Mouse (Mus musculus) natural killer cell, adult 2 months (primary cell): Measurements from ENCODE around the gene Ank2.

Source experiments
- DNase-seq, 2 experiments: peaks; one replicate each; pipeline ENCODE4 v3.0.0; 2022; ENCODE audit warnings: low spot score in 2 of 2

Ank2 gene

DNA sequence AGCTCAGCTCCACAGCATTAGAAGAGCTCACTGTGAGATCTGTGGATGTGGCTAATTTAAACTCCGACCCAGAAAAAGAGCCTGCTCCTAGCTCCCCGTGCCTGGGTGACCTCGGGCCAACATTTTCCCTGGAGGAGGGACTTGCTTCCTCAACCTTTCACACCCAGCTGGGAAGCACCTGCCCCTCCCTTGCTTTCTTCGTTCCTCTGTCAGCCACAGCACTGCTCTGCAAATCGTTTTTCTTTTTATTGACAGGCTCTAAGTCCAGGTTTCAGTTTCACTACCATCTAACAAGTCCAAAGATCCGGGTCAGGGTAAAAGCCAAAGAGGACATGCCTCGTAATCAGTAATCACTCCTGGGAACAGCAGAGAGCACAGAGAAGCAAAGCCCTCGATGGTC lies 375.8 kb downstream of the Ank2 start:
- DNase-seq, result no peak

DNA sequence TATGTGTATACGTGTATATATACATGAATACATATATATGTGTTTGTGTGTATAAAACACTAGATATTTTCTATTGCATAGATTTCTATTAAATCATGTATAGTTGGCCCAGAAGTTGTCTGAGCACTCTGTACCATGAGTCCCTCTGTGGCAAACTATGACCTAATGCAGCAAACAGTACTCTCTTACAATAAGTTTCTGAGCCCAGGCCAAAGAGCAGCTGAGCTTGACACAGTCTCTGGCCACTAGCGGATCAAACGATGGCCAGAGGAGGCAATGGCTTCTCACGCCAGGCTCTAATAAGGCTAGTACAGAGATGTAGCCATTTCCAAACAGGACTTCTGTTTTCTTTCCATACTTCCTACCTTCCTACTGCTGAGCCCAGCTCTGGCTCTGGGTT lies 380.4 kb downstream of the Ank2 start:
- no peak for DNase-seq

DNA sequence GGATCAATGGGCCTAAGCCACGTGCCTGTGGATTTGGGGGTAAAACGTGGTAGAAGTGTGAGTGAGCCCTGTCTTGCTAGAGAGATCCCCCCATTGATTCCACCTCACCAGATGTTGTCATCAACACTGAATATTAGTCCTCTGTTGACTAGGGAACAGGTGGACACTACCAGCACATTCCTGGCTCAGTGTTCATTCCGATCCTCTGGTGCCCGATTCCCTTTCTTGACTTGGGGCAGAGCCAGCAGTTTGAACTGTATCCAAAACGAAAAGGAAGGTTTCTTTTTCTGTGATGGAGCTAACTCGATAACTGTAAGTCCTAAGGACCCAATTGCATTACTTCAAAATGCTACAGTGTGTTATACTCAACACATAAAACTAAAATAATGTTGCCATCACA lies 382.9 kb downstream of the Ank2 start:
- no peak for DNase-seq

DNA sequence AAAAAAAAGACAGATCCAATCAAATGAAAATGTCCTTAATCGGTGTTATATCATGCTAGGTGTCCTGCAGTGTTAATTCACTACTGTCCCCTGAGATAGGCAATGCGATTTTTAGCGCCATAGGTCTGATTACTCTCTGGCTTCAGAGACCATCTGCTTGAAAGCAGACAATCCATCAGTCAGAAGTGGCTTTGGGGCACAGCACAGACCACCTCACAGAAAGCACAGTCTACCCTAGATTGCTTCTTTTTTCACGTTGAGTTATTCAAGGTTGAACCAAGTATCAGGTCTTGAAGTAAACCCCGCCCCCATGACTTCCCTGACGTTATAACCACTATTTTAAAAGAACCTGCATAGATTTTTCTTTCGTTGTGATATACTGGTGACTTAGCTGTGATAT lies 385.9 kb downstream of the Ank2 start:
- DNase-seq, result no peak

GRCm38 (mm10) chr3:127109413-127109812 lies 389.7 kb downstream of the Ank2 start:
- DNase-seq, result no peak

- no peak for DNase-seq
These were observed 390.7 kb downstream of the Ank2 start for GRCm38 (mm10) chr3:127108481-127108880.

GRCm38 (mm10) chr3:127107281-127107680 lies 391.9 kb downstream of the Ank2 start:
- DNase-seq, result no peak

DNA sequence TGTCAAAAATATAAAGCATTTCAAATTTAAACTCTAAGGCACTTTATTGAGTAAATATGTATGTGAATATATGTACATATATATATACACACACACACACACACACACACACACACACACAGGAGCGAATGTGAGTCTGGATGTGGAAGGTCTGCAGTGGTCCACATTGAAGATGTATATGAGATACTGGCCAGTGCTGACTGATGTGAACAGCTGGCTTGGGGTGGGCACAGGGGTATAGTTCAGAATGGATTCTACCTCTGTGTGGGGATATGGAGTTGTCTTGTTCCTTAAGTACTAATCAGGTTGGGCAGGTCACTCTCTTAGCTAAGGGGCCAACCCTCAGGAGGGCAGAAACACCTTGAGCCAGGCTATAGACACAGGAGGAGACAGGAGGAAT lies 397.8 kb downstream of the Ank2 start:
- DNase-seq, result no peak

GRCm38 (mm10) chr3:127097745-127098144 lies 401.4 kb downstream of the Ank2 start:
- no peak for DNase-seq

- no peak for DNase-seq
These were observed 402.0 kb downstream of the Ank2 start for GRCm38 (mm10) chr3:127097106-127097505.

GRCm38 (mm10) chr3:127093631-127094030 lies 405.5 kb downstream of the Ank2 start:
- DNase-seq, result no peak

- DNase-seq, result no peak
These were observed 411.6 kb downstream of the Ank2 start for GRCm38 (mm10) chr3:127087574-127087973.

GRCm38 (mm10) chr3:127086834-127087506 lies 412.2 kb downstream of the Ank2 start:
- no peak for DNase-seq

DNA sequence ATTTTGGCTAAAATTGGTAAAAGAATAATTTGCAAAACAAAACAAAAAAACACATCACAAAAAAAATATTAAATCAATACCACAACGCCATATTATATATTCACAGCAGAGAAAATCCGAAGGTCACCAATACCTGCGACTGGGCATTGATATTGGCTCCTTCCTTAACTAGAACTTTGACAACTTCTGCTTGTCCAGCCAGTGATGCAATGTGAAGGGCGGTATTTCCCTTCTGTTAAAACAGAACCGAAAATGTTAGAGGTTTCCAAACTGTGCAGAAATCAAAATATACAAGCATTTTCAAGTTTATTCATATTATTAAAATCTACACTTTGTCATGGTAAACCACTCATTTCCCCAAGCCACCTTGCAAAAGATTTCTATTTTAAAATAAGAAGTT lies 421.8 kb downstream of the Ank2 start:
- no peak for DNase-seq

DNA sequence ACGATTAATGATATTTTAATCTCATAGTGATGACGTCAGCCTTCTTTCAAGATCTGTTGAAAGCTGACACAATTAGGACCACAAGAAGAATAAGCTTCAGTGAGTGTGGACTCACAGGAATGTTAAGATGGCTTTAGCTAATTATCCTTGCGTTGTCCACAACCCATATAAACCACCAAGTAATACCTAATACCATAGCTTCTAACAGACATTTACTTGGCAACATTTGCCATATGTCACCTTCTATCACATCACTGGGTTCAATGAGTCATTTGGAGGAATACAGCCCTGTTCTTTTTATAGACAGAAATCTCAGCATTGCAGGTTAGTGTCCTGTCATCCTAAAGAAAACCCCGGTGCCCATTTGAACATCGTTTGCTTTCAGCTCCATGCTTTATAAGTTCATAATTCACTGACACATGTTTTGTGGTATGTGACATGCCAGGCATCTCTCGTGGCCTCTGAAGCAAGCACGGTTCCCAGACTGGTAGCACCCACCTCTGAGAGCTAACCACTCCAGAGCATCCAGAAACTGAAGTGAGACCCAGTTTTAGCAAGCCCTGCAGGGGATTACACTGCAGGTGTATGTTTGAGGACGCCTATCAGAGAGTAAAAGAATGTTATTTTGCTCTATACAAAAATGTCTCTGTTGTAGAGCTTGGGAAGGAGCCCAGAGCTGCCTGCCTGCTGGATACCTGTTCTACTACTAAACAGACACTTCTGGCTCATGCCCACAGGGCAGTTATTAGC lies 423.4 kb downstream of the Ank2 start:
- no peak for DNase-seq

DNA sequence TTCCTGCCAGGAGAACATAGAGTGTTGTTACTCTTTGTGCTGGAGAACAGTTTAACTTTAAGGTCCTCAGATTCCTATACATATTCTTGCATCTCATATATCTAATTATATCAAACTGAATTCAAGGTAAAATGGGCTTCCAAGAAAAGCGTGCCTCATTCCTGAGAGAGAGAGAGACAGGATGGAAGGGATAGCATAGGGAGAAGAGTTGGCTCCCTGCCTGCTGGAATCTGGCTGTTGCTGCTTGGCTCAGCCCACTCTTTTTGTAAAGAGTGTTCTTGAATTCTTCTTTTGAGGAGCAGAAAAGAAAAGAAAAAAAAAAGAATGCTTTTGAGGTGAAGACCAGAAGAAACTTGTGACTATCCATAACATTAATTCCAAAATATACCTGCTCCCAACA lies 427.7 kb downstream of the Ank2 start:
- DNase-seq, result no peak

- no peak for DNase-seq
These were observed 435.3 kb downstream of the Ank2 start for GRCm38 (mm10) chr3:127063654-127064386.

DNA sequence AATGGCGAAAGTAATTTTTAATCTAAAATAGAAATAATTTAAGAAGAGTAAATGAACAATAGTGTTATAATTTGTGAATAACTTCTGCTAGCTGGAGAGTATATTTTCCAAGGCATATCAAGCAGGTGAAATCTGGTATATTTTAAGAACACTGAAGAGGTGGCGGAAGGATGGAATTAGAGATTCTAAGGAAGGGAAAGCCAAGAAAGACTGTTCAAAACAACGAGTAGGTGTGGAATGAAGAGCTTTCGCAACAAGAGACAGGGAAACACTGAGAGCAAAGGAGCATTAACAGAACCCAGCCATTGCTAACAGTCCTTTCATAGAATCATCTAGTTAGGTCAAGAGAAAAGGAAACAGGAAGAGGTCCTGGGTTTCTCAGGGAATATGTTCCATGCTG lies 439.5 kb downstream of the Ank2 start:
- no peak for DNase-seq

- no peak for DNase-seq
These were observed 457.9 kb downstream of the Ank2 start for GRCm38 (mm10) chr3:127041288-127041687.

DNA sequence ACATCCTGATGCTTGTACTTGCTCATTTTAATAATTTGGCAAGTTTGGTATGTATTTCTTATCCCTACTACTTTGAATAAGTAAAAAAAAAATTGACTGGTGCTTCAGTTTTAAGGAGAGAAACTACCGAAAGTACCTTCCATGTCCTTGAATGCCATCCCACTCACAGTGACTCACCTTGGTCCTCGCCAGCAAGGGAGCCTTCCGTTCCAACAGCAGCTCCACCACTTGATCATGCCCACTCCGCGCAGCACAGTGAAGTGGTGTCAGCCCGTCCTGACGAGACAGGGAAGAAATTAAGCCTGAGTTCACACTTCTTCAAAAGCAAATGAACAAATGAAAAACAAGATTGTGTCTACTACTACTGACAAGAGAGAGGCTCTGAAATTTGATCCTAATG lies 460.6 kb downstream of the Ank2 start:
- DNase-seq, result no peak

GRCm38 (mm10) chr3:127036118-127036517 lies 463.0 kb downstream of the Ank2 start:
- DNase-seq, result no peak

DNA sequence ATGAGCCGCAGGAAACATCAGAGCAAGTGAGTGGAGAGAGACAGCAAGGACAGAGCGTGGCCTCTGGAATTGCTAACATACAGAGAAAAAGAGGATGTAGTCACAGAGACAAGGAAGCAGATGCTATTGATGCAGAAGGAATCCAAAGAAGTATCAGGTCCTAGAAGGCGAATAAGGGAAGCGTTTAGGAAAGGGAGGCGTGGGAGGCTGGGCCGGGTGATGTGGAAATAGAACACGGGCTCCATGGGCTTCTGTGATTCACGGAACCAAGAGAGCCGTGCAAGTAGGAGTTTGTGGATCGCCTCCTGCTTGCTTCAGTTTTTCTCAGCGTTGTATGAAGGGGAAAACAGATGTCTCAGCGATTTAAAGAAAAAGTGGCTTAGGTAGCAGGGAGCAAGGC lies 463.6 kb downstream of the Ank2 start:
- no peak for DNase-seq

DNA sequence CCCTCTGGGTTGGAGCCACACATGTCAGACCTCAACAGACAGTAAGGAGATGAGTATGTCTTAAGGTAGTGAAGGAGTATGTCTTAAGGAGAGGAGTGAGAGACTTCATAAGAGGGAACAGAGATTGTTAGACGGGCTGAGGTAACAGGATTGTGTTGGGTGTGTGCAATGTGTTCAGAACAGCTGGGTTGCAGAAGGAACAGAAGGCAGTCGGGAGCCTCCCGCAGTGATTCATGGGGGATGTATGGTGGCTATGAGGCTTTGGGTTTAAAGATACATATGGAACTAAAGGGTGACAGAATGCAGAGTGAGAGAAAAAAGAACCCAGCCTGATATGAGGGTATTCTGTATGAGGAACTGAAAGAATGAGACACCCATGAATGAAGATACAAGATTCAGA lies 464.2 kb downstream of the Ank2 start:
- no peak for DNase-seq
